Mouse (Mus musculus): Measurements from ENCODE around the gene C130026I21Rik. TPM values are rescaled to one million over a fixed set of nuclear protein-coding genes. Genes with fewer than 3 reads are reported as not detected.
"Not testable (repeated sequence)": the region's sequence is repeated elsewhere in the genome, so short reads cannot be mapped to it uniquely, and the experiment has no call there.

C130026I21Rik gene
- polyA plus RNA-seq, 1 experiment from 2014 or later = 0.41 TPM

GRCm38 (mm10) chr1:84957713-84958112, 312.7 kb downstream of the C130026I21Rik start:
- H3K36me3 ChIP-seq (replicated peaks); H3K9ac ChIP-seq; H3K27me3 ChIP-seq; H3K4me1 ChIP-seq (replicated peaks); H3K9me3 ChIP-seq (replicated peaks); ATAC-seq (ENCODE audit: insufficient read depth); H3K4me2 ChIP-seq; H3K27ac ChIP-seq (replicated peaks); H3K4me3 ChIP-seq (replicated peaks): not testable (repeated sequence)
- WGBS (ENCODE audit: insufficient replicate concordance) = 56% methylated on average over 4 of the region's 4 CpGs

GRCm38 (mm10) chr1:84956771-84957170, 313.6 kb downstream of the C130026I21Rik start:
- not testable (repeated sequence) for H3K4me2 ChIP-seq; ATAC-seq (ENCODE audit: insufficient read depth); H3K9me3 ChIP-seq (replicated peaks); H3K4me3 ChIP-seq (replicated peaks); H3K27me3 ChIP-seq; H3K4me1 ChIP-seq (replicated peaks); H3K9ac ChIP-seq; H3K27ac ChIP-seq (replicated peaks); H3K36me3 ChIP-seq (replicated peaks)
- WGBS (ENCODE audit: insufficient replicate concordance) = 60% methylated on average over 3 of the region's 3 CpGs

- Histone ChIP-seq H3K27me3 (no peaks in the 10 kb centered on the region), H3K36me3 (replicated peaks) (no peaks in the 10 kb centered on the region), H3K4me2 (no peak overlapping the region), H3K9ac (no peak overlapping the region), H3K27ac (replicated peaks) (no peak overlapping the region), H3K4me3 (replicated peaks) (no peak overlapping the region), H3K4me1 (replicated peaks) (no peaks in the 10 kb centered on the region), H3K9me3 (replicated peaks) (no peaks in the 10 kb centered on the region)
- no peak for ATAC-seq (ENCODE audit: insufficient read depth)
- WGBS (ENCODE audit: insufficient replicate concordance) = 63% methylated on average over 10 of the region's 10 CpGs
Observed at GRCm38 (mm10) chr1:84952456-84953181, 317.7 kb downstream of the C130026I21Rik start.

GRCm38 (mm10) chr1:84951566-84951965, 318.8 kb downstream of the C130026I21Rik start:
- H3K4me3 ChIP-seq (replicated peaks) = no peak overlapping the region
- no peaks in the 10 kb centered on the region for H3K36me3 ChIP-seq (replicated peaks)
- H3K27ac ChIP-seq (replicated peaks) = no peak overlapping the region
- no peaks in the 10 kb centered on the region for H3K27me3 ChIP-seq
- H3K4me1 ChIP-seq (replicated peaks) = no peaks in the 10 kb centered on the region
- 57% methylated on average over 3 of the region's 3 CpGs for WGBS (ENCODE audit: insufficient replicate concordance)
- no peak overlapping the region for H3K9ac ChIP-seq
- no peak overlapping the region for H3K4me2 ChIP-seq
- ATAC-seq (ENCODE audit: insufficient read depth) = no peak
- no peaks in the 10 kb centered on the region for H3K9me3 ChIP-seq (replicated peaks)

- no peak; the same call in 1 of the 2 replicates for ATAC-seq (ENCODE audit: insufficient read depth)
- H3K4me1 ChIP-seq (replicated peaks) = no peaks in the 10 kb centered on the region
- H3K36me3 ChIP-seq (replicated peaks) = no peaks in the 10 kb centered on the region
- WGBS (ENCODE audit: insufficient replicate concordance) = 39% methylated on average over 2 of the region's 2 CpGs
- H3K27me3 ChIP-seq = no peaks in the 10 kb centered on the region
- H3K4me2 ChIP-seq = no peak overlapping the region
- no peaks in the 10 kb centered on the region for H3K9me3 ChIP-seq (replicated peaks)
- no peak overlapping the region for H3K27ac ChIP-seq (replicated peaks)
- H3K4me3 ChIP-seq (replicated peaks) = no peak overlapping the region
- H3K9ac ChIP-seq = no peak overlapping the region
Observed at GRCm38 (mm10) chr1:84947390-84947789, 323.0 kb downstream of the C130026I21Rik start.

- WGBS (ENCODE audit: insufficient replicate concordance) = 80% methylated on average over 3 of the region's 3 CpGs
- H3K9ac ChIP-seq = no peak overlapping the region
- no peak overlapping the region for H3K4me2 ChIP-seq
- no peaks in the 10 kb centered on the region for H3K9me3 ChIP-seq (replicated peaks)
- H3K4me1 ChIP-seq (replicated peaks) = no peaks in the 10 kb centered on the region
- no peaks in the 10 kb centered on the region for H3K27me3 ChIP-seq
- H3K27ac ChIP-seq (replicated peaks) = no peak overlapping the region
- ATAC-seq (ENCODE audit: insufficient read depth) = no peak
- H3K4me3 ChIP-seq (replicated peaks) = no peak overlapping the region
- H3K36me3 ChIP-seq (replicated peaks) = no peaks in the 10 kb centered on the region
Observed at GRCm38 (mm10) chr1:84945950-84946349, 324.4 kb downstream of the C130026I21Rik start.

- Histone ChIP-seq H3K27me3 (no peaks in the 10 kb centered on the region), H3K9ac (no peak overlapping the region), H3K4me3 (replicated peaks) (no peak overlapping the region), H3K9me3 (replicated peaks) (no peaks in the 10 kb centered on the region), H3K36me3 (replicated peaks) (no peaks in the 10 kb centered on the region), H3K4me2 (no peak overlapping the region), H3K4me1 (replicated peaks) (no peaks in the 10 kb centered on the region), H3K27ac (replicated peaks) (no peak overlapping the region)
- WGBS (ENCODE audit: insufficient replicate concordance) = 88% methylated on average over 4 of the region's 4 CpGs
- no peak for ATAC-seq (ENCODE audit: insufficient read depth)
Observed at GRCm38 (mm10) chr1:84943549-84943948, 326.8 kb downstream of the C130026I21Rik start.

Small RNA genes lying within 50 kb of the gene (microRNA-seq; reads per million reads assigned to microRNA genes)
- not detected for gene Gm27907

Other genes starting within 250 kb of the C130026I21Rik start
- gene Gm10553, start 170.4 kb downstream of the C130026I21Rik start, polyA plus RNA-seq (2015; fragmentation: Nextera tagmentation; extraction: Ambion mirVana) = not detected in 2 replicates
- 0.13 TPM in 1 of 2 replicates, not detected in the other for gene A530032D15Rik, start 160.7 kb downstream of the C130026I21Rik start, polyA plus RNA-seq (2015; fragmentation: Nextera tagmentation; extraction: Ambion mirVana)

All from liver, embryonic 15.5 days (tissue).